Mouse (Mus musculus): ENCODE results near the gene Tinagl1.
A peak's percentile ranks its signal among the peaks of the same experiment; 100 is the strongest.

Gene Tinagl1

GRCm38 (mm10) chr4:130175072-130175711 is at the start of gene Tinagl1:
Gene Tinagl1, minus strand, starts transcription at chr4:130175122.
- DNase-seq: no peak

- no peak for DNase-seq
Measured at GRCm38 (mm10) chr4:130224071-130224470, 49.1 kb upstream of the Tinagl1 start.

DNA sequence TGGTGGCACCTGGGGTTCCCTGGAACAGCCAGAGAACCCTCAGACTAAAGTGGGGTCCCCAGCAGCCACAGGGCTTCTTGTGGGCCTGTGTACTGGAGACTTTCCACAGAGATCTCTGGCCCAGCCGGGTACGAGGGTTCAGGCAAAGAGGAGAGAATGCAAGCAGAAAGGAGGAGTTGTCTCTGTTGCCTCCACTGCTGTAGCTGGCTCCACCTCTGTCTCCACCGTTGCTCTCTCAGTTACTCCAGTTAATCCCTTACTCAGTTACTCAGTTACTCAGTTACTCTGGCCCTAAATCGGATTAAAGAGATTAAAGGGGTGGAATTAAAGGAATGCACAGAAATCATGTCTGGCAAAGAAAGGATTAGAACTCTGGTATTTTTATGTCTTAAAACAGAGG is 47.3 kb upstream of the Tinagl1 start, which contains the start of gene Gm853:
Gene Gm853, minus strand, starts transcription at position 223 of the 400 bp plus-strand sequence.
- no peak for DNase-seq

DNA sequence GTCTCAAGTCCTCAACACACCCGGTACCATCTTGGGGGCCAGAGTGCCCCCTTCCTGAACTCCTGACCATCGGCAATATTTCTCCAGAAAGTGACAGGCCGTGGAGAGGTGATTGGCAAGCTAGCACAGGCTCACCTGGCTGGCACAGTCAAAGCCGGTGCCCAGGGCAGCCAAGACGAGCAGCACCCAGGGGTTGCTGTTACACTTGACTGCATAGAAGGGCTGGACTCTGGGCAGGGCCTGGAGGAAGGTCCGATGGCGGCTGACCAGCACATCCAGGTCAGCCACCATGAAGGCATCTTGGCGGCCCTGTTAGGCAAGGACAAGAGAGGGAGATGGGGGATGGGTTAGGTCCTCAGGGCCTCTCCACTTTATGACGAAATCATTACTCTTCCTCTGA is 45.3 kb upstream of the Tinagl1 start:
- DNase-seq: no peak

- no peak for DNase-seq
Measured at GRCm38 (mm10) chr4:130215392-130215791, 40.5 kb upstream of the Tinagl1 start.

DNA sequence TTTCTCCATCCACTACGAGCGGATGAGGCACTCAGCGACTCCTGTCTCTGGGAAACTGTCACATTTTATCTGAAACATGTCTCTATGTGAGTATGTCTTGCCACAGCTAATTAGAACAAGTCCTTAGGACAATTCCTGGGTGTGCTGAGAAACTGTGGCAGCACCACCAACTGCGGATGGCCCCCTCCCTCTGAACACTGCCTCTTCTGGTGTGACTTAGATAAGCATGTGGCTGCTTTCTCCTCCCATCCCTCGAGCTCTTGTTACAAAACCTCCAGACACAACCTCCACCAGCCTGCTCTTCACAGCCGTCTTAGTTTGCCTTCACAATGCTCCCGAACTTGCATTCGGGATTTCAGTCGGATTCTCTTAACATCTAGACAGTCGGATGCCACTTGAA is 38.9 kb upstream of the Tinagl1 start:
- no peak for DNase-seq

DNA sequence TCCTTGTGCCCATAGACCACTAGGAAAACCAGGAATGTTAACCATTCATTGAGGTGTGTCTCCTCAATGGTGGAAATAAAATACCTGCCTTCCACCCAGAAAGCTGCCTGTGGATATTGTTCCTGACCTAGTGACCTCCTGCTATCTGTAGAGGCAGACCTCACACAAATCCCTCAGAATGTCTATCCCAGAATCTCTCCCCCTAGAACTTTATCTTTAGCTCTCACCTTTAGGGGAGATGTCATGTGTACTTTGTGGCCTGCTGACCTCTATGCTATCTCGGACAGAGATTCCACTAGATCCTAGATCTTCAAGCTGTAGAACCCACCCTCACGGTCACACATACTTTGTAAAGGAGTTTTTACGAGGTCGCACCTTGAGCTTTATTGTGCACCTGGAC is 38.3 kb upstream of the Tinagl1 start:
- no peak for DNase-seq

DNA sequence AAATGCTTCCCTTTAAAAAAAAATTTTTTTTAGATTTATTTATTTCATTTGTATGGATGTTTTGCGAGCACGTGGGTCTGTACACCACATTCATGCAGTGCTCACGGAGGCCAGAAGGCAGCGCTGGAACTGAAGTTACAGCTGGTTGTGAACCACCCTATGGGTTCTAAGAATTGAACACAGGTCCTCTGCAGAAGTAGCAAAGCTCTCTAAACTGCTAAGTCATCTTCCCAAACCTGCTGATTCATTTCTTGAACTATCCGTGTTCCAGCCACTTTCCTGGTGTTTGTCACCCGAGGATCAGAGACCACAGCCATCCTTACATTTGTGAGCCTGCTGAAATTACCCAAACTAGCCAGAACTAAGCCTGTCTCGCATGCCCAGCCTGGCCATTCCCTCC is 37.5 kb upstream of the Tinagl1 start:
- DNase-seq: no peak

- DNase-seq: no peak
Measured at GRCm38 (mm10) chr4:130211870-130212269, 36.9 kb upstream of the Tinagl1 start.

DNA sequence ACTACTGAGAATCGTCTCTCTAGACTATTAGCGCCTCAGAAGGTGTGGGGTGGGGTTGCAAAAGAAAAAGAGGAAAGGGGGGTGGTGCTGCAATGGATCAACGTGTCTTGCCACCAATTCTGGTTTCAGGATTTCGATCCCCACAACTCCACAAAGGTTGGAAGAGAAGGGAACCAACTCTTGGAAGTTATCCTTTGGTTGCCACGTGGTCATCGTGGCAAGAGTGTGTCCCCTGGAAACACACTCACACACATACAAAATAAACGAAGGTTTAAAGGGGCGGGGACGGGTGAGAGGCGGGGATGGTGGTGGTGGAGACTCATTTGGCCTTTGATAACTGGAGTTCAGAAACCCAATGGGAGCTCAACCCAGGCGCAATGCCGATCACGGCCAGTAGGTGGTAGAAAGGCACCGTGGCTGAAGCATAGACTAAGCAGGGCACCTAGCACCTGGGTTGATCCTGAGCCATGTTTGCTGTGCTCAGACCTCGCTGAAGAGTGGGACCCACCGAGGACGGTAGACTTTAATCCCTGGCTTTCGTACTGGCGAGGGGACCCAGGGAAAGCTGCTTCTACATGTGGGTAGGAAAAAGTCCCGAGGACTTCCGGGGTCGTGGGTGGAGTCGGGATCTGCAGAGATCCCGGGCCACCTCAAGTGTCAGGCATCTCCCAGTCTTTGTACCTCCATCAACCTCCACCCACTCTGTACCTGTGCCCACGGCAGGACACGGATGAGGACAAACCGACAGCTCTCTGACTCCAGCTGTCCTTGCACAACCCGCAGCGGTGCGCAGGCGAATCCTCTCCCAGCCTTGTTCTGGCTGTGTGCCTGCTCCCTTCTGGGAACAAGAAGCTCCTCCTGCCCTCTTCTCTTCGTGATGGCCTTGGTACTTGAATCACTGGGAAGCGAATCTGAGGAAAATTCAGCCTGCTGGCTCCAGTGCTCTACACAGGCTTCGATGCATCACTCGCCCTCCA is 24.1 kb upstream of the Tinagl1 start:
- DNase-seq: peak; percentile 92

DNA sequence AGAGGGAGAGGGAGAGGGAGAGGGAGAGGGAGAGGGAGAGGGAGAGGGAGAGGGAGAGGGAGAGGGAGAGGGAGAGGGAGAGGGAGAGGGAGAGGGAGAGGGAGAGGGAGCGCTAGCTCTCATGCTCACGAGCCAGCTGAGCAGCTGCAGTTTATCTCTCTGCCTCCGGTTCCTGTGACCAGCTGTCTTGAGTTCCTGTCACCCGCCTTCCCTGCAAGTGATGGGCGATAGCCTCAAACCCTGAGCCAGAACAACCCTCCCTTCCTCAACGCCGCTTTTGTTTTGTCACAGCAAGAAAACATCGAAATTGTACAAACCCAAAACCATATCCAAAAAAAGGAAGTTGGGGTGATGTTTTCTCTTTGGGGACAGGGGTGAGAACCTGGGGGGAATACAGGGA is 21.6 kb upstream of the Tinagl1 start:
- DNase-seq: no peak

- no peak for DNase-seq
Measured at GRCm38 (mm10) chr4:130195924-130196323, 21.0 kb upstream of the Tinagl1 start.

- DNase-seq: no peak
Measured at GRCm38 (mm10) chr4:130192266-130192665, 17.3 kb upstream of the Tinagl1 start.

DNA sequence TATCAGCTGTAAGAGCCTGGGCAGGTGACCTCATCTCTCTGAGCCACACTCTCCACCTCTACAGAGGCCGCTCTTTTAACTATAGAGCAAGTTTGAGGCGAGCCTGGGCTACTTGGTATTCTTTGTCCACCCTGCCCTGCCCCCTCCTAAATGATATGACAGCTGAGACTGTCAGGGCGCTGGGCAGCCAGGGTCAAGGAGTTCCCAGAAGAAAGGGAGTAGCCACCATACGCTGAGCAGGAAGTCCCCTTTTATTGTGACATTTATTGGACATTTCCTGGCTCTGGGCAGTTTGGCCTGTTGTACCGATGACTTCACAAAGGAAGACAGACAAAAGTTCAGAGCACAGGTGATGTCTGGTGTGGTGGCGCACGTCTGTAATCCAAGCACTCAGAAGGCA is 14.7 kb upstream of the Tinagl1 start:
- DNase-seq: no peak

DNA sequence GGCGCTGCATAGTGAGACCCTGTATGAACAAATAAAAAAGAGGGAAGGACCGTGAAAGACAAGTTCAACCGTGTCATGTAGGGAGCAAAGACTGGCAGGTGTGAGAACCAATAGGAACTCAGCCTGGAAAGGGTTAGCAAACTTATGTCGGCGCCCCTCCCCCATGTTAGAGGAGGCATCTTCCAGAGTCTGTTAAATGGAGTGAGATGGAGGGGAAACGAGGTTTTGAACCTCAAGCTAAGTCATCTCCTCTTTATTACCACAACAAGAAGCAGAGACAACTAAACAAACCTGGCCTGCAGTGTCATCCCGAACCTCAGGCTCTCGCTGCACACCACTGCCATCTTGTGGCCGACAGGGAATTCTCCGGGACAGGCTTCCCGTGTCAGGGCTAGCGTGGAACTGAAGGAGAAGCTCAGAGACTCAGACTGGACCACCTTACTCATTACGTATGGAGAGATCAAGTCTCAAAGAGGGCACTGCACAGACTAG is 13.9 kb upstream of the Tinagl1 start:
- DNase-seq: peak; percentile 87

- DNase-seq: no peak
Measured at GRCm38 (mm10) chr4:130186891-130187290, 12.0 kb upstream of the Tinagl1 start.

DNA sequence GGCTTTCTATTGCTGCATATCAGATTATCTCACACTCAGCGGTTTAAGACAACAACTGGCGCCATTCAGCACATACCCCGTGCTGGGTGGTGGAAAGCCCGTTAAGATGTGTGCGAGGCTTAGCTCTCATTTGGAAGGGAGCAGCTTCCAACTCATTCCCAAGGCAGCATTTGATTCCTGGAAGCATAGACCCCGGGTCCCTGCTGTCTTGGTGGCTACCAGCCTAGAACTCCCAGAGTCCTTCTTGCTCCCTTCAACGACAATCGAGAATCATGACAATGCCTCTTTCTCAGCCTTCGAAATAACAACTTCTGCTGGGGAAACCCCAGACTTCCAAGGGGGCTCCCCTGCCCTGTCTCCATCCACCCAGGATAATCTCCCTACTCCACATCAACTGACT is 11.5 kb upstream of the Tinagl1 start:
- no peak for DNase-seq

DNA sequence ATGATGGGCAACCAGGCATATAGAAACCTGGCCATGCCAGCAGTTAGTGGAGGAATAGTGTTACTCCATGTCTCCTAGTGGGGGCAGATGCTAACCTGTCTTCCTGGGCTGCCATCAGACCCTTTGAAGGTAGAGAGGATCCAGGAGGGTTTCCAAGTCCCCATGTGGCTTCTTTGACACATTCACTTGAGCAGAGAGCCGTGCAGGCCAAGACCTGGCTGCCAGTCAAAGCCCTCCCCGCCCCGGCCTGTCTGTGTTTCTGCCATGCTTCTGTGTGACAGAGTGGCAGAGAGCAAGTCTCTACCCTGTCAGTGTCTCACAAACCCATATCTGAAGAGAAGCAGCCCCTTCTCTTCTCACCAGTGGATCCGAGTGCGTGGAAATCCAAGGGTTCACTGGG is 9.0 kb upstream of the Tinagl1 start:
- DNase-seq: no peak

GRCm38 (mm10) chr4:130183023-130183422 is 8.1 kb upstream of the Tinagl1 start:
- no peak for DNase-seq

GRCm38 (mm10) chr4:130181886-130182285 is 7.0 kb upstream of the Tinagl1 start:
- DNase-seq: no peak

DNA sequence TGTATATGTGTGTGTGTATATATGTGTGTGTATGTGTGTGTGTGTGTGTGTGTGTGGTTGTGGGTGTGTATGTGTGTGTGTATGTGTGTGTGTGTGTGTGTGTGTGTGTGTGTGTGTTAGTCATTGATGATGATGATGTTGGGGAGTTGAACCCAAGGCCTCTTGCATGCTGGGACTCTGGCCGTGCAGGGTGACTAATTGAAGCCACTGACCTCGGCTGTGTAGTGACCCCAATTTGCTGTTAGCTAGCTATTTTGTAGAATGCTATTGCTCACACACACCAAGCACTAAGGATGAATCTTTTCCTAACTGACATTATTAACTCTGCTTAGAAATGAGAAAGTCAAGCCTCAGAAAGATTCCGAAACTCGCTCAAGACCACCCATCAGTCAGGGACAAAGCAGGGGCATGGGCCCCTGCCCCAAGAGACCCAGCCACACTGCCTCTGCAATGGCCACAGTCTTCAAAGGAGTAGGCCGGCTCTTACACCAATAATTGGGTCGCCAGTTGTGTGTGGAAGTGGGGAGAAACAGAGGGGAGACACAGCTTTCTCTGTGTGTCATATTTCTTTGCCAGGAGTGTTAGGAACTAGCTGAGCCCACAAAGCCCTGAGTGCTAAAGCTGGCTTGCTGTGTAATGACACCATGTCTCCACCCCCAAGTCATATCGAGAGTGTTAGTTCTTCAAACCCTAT is 6.1 kb upstream of the Tinagl1 start:
- DNase-seq: no peak

- no peak for DNase-seq
Measured at GRCm38 (mm10) chr4:130179876-130180275, 5.0 kb upstream of the Tinagl1 start.

GRCm38 (mm10) chr4:130177536-130177935 is 2.6 kb upstream of the Tinagl1 start:
- no peak for DNase-seq
